Mouse (Mus musculus): ENCODE measurements around the gene Ttll11. TPM values are rescaled to one million over a fixed set of nuclear protein-coding genes. Genes with fewer than 3 reads are reported as not detected.
A peak's percentile ranks its signal among the peaks of the same experiment; 100 is the strongest.

Ttll11 gene
- polyA plus RNA-seq, 1 experiment from 2014 or later, result 4.9 TPM

GRCm38 (mm10) chr2:35768538-35769238 is 211.0 kb downstream of the Ttll11 start:
- no peak for ATAC-seq
- no peaks in the 10 kb centered on the region for H3K27me3 ChIP-seq (ENCODE audit: control insufficient read depth, insufficient read depth, low read depth, low read length)
- no peaks in the 10 kb centered on the region for H3K9me3 ChIP-seq (replicated peaks; ENCODE audit: control insufficient read depth, low read length, poor library complexity, severe bottlenecking)
- no peak overlapping the region for H3K27ac ChIP-seq (ENCODE audit: low read length)
- H3K4me2 ChIP-seq (ENCODE audit: low read length), result no peak overlapping the region
- H3K4me3 ChIP-seq (ENCODE audit: low read depth, low read length), result no peak overlapping the region
- H3K4me1 ChIP-seq (ENCODE audit: control insufficient read depth, insufficient read depth, low read length), result peaks cover 8% of the 10 kb centered on the region; the same call in 1 of the 2 replicates
- 45% methylated on average over 4 of the region's 4 CpGs for WGBS
- no peaks in the 10 kb centered on the region for H3K36me3 ChIP-seq (ENCODE audit: control insufficient read depth, insufficient read depth, low read length)
- H3K9ac ChIP-seq (ENCODE audit: low read depth, low read length), result no peak overlapping the region

DNA sequence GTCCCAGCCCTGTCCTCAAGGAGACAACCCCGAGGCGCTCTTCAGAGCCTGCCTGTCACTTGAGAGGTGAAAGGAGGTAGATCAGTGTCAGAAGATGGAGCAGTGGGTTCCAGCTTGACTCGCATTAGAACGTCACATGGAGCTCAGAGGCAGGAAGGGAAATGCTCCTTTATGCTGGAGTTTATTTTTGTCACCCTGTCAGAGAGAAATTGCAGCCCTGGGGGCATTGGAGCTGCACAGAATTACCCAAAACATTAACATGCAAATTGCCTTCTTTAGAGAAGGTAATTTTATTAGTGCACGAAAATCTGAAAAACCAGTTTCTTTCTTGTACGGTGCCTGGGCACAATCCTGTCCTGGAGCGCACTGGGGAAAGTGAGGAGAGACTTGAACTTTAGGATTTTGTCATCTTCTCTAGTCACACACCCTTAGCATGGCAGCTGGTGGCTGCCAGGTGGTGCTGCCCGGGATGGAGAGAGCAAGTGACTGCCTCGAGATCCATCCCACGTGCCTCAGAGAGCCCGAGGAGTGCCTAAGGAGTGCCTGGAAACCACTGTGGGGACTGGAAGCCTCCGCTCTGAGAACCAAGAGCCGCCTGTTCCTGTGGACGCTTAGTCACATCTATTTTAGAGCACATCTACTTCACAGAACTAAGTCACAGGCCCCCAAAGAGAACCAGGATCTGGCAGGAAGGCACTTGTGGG is 211.7 kb downstream of the Ttll11 start:
- H3K4me2 ChIP-seq (ENCODE audit: low read length), result no peak overlapping the region
- H3K9ac ChIP-seq (ENCODE audit: low read depth, low read length), result no peak overlapping the region
- H3K27ac ChIP-seq (ENCODE audit: low read length), result no peak overlapping the region
- WGBS, result 35% methylated on average over 14 of the region's 14 CpGs
- ATAC-seq, result 0 out of 2 replicates have a peak, but pooled peaks have one; percentile 33
- peaks cover 8% of the 10 kb centered on the region; the same call in 1 of the 2 replicates for H3K4me1 ChIP-seq (ENCODE audit: control insufficient read depth, insufficient read depth, low read length)
- H3K27me3 ChIP-seq (ENCODE audit: control insufficient read depth, insufficient read depth, low read depth, low read length), result no peaks in the 10 kb centered on the region
- no peak overlapping the region for H3K4me3 ChIP-seq (ENCODE audit: low read depth, low read length)
- H3K36me3 ChIP-seq (ENCODE audit: control insufficient read depth, insufficient read depth, low read length), result no peaks in the 10 kb centered on the region
- H3K9me3 ChIP-seq (replicated peaks; ENCODE audit: control insufficient read depth, low read length, poor library complexity, severe bottlenecking), result no peaks in the 10 kb centered on the region

GRCm38 (mm10) chr2:35764328-35764727 is 215.4 kb downstream of the Ttll11 start:
- H3K9ac ChIP-seq (ENCODE audit: low read depth, low read length), result no peak overlapping the region
- no peaks in the 10 kb centered on the region for H3K36me3 ChIP-seq (ENCODE audit: control insufficient read depth, insufficient read depth, low read length)
- H3K27ac ChIP-seq (ENCODE audit: low read length), result no peak overlapping the region
- no peaks in the 10 kb centered on the region for H3K27me3 ChIP-seq (ENCODE audit: control insufficient read depth, insufficient read depth, low read depth, low read length)
- no peak overlapping the region for H3K4me3 ChIP-seq (ENCODE audit: low read depth, low read length)
- ATAC-seq, result no peak
- H3K9me3 ChIP-seq (replicated peaks; ENCODE audit: control insufficient read depth, low read length, poor library complexity, severe bottlenecking), result no peaks in the 10 kb centered on the region
- peaks cover 13% of the 10 kb centered on the region; the same call in 1 of the 2 replicates for H3K4me1 ChIP-seq (ENCODE audit: control insufficient read depth, insufficient read depth, low read length)
- WGBS, result 89% methylated on average over 8 of the region's 8 CpGs
- H3K4me2 ChIP-seq (ENCODE audit: low read length), result no peak overlapping the region

DNA sequence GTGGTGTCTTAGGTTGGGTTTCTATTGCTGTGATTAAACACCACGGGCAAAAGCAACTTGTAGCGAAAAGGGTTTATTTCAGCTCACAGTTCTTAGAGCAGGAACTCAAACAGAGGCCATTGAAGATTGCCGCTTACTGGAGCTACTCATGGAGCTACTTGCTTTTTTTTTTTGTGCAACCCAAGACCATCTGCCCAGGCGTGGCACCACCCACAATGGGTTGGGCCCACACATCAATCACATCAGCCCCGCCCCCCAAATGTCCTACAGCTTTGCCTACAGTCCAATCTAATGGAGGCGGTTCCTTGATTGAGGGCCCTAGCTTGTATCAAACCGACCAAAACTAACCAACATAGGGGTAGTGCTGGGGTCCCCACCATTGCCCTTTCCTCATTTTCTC is 215.9 kb downstream of the Ttll11 start:
- no peak overlapping the region for H3K27ac ChIP-seq (ENCODE audit: low read length)
- no peak overlapping the region for H3K9ac ChIP-seq (ENCODE audit: low read depth, low read length)
- no peak overlapping the region for H3K4me3 ChIP-seq (ENCODE audit: low read depth, low read length)
- no peaks in the 10 kb centered on the region for H3K36me3 ChIP-seq (ENCODE audit: control insufficient read depth, insufficient read depth, low read length)
- no peak for ATAC-seq
- peaks cover 13% of the 10 kb centered on the region; the same call in 1 of the 2 replicates for H3K4me1 ChIP-seq (ENCODE audit: control insufficient read depth, insufficient read depth, low read length)
- no peaks in the 10 kb centered on the region for H3K27me3 ChIP-seq (ENCODE audit: control insufficient read depth, insufficient read depth, low read depth, low read length)
- 91% methylated on average over 7 of the region's 7 CpGs for WGBS
- no peak overlapping the region for H3K4me2 ChIP-seq (ENCODE audit: low read length)
- no peaks in the 10 kb centered on the region for H3K9me3 ChIP-seq (replicated peaks; ENCODE audit: control insufficient read depth, low read length, poor library complexity, severe bottlenecking)

- no peaks in the 10 kb centered on the region for H3K27me3 ChIP-seq (ENCODE audit: control insufficient read depth, insufficient read depth, low read depth, low read length)
- H3K4me3 ChIP-seq (ENCODE audit: low read depth, low read length), result no peak overlapping the region
- H3K36me3 ChIP-seq (ENCODE audit: control insufficient read depth, insufficient read depth, low read length), result no peaks in the 10 kb centered on the region
- H3K9ac ChIP-seq (ENCODE audit: low read depth, low read length), result no peak overlapping the region
- H3K27ac ChIP-seq (ENCODE audit: low read length), result no peak overlapping the region
- H3K4me1 ChIP-seq (ENCODE audit: control insufficient read depth, insufficient read depth, low read length), result 0 out of 2 replicates have a peak, but pooled peaks cover 7% of the 10 kb centered on the region
- H3K4me2 ChIP-seq (ENCODE audit: low read length), result no peak overlapping the region
- ATAC-seq, result no peak
- no peaks in the 10 kb centered on the region for H3K9me3 ChIP-seq (replicated peaks; ENCODE audit: control insufficient read depth, low read length, poor library complexity, severe bottlenecking)
- 89% methylated on average over 5 of the region's 5 CpGs for WGBS
Observed at GRCm38 (mm10) chr2:35761458-35761857, 218.3 kb downstream of the Ttll11 start.

GRCm38 (mm10) chr2:35760867-35761266 is 218.8 kb downstream of the Ttll11 start:
- H3K36me3 ChIP-seq (ENCODE audit: control insufficient read depth, insufficient read depth, low read length), result no peaks in the 10 kb centered on the region
- no peaks in the 10 kb centered on the region for H3K9me3 ChIP-seq (replicated peaks; ENCODE audit: control insufficient read depth, low read length, poor library complexity, severe bottlenecking)
- H3K9ac ChIP-seq (ENCODE audit: low read depth, low read length), result no peak overlapping the region
- H3K27ac ChIP-seq (ENCODE audit: low read length), result no peak overlapping the region
- no peaks in the 10 kb centered on the region for H3K27me3 ChIP-seq (ENCODE audit: control insufficient read depth, insufficient read depth, low read depth, low read length)
- H3K4me3 ChIP-seq (ENCODE audit: low read depth, low read length), result no peak overlapping the region
- no peak overlapping the region for H3K4me2 ChIP-seq (ENCODE audit: low read length)
- 0 out of 2 replicates have a peak, but pooled peaks cover 4% of the 10 kb centered on the region for H3K4me1 ChIP-seq (ENCODE audit: control insufficient read depth, insufficient read depth, low read length)
- ATAC-seq, result no peak

DNA sequence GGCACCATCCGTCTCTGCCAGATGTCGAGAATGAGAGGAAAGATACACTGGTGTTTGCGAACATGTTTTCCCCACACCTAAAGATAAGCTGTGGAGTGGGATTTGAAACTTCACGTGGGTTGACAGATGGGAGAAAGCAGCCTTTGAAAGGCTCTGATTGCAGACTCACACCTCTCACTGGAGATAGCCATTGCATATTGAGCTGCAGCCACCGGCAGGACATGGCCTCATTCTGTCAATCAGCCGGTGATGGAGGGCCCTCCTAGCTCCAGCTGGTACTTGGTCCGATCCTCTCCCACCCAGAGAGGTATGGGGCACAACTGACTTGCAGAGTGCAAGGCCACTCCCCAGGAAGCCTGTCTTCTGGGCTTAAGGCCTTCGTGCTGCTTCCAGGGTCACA is 219.4 kb downstream of the Ttll11 start:
- no peak for ATAC-seq
- H3K9me3 ChIP-seq (replicated peaks; ENCODE audit: control insufficient read depth, low read length, poor library complexity, severe bottlenecking), result no peaks in the 10 kb centered on the region
- no peaks in the 10 kb centered on the region for H3K27me3 ChIP-seq (ENCODE audit: control insufficient read depth, insufficient read depth, low read depth, low read length)
- WGBS, result 67% methylated on average over 8 of the region's 8 CpGs
- no peak overlapping the region for H3K4me2 ChIP-seq (ENCODE audit: low read length)
- H3K4me1 ChIP-seq (ENCODE audit: control insufficient read depth, insufficient read depth, low read length), result 0 out of 2 replicates have a peak, but pooled peaks cover 4% of the 10 kb centered on the region
- H3K9ac ChIP-seq (ENCODE audit: low read depth, low read length), result no peak overlapping the region
- no peaks in the 10 kb centered on the region for H3K36me3 ChIP-seq (ENCODE audit: control insufficient read depth, insufficient read depth, low read length)
- H3K27ac ChIP-seq (ENCODE audit: low read length), result no peak overlapping the region
- no peak overlapping the region for H3K4me3 ChIP-seq (ENCODE audit: low read depth, low read length)

GRCm38 (mm10) chr2:35756467-35756866 is 223.2 kb downstream of the Ttll11 start:
- H3K27me3 ChIP-seq (ENCODE audit: control insufficient read depth, insufficient read depth, low read depth, low read length), result no peaks in the 10 kb centered on the region
- H3K4me1 ChIP-seq (ENCODE audit: control insufficient read depth, insufficient read depth, low read length), result 0 out of 2 replicates have a peak, but pooled peaks cover 4% of the 10 kb centered on the region
- no peaks in the 10 kb centered on the region for H3K36me3 ChIP-seq (ENCODE audit: control insufficient read depth, insufficient read depth, low read length)
- no peak overlapping the region for H3K4me2 ChIP-seq (ENCODE audit: low read length)
- H3K9me3 ChIP-seq (replicated peaks; ENCODE audit: control insufficient read depth, low read length, poor library complexity, severe bottlenecking), result no peaks in the 10 kb centered on the region
- no peak overlapping the region for H3K27ac ChIP-seq (ENCODE audit: low read length)
- WGBS, result 78% methylated on average over 7 of the region's 7 CpGs
- no peak overlapping the region for H3K9ac ChIP-seq (ENCODE audit: low read depth, low read length)
- no peak overlapping the region for H3K4me3 ChIP-seq (ENCODE audit: low read depth, low read length)
- ATAC-seq, result no peak

Data from midbrain, embryonic 16.5 days (tissue).